Mouse (Mus musculus) midbrain, embryonic 14.5 days (tissue): Measurements from ENCODE around the gene H2-T22. TPM values are rescaled to one million over a fixed set of nuclear protein-coding genes. Genes with fewer than 3 reads are reported as not detected.
"Not testable (repeated sequence)": the region's sequence is repeated elsewhere in the genome, so short reads cannot be mapped to it uniquely, and the experiment has no call there.

ENCODE experiments used
- ATAC-seq: fragments of 200-750 bp; cut with Nextera tagmentation; 2 replicates; pipeline ENCODE4 v1.8.0; 2017; ENCODE audit warnings: moderate number of reproducible peaks, moderate library complexity; ENCODE audit not compliant: low FRiP score, low TSS enrichment
- DNase-seq: peaks from one replicate; pipeline ENCODE4 v3.0.0-alpha.2; 2015
- H3K27ac ChIP-seq: fragments of 300-500 bp; sonication (generic); replicated peaks from 2 replicates; pipeline ENCODE4 v1.5.1; 2014; ENCODE audit warnings: mild to moderate bottlenecking, low read depth, low read length, moderate library complexity
- H3K27me3 ChIP-seq: fragments of 300-500 bp; sonication (generic); 2 replicates; pipeline ENCODE4 v1.6.1; 2014; ENCODE audit warnings: low read length, control low read depth, mixed read lengths; ENCODE audit not compliant: control insufficient read depth, insufficient read depth
- H3K36me3 ChIP-seq: fragments of 300-500 bp; sonication (generic); 2 replicates; pipeline ENCODE4 v1.6.1; 2014; ENCODE audit warnings: low read length, control low read depth; ENCODE audit not compliant: control insufficient read depth, insufficient read depth
- H3K4me1 ChIP-seq: fragments of 300-500 bp; sonication (generic); 2 replicates; pipeline ENCODE4 v1.6.1; 2014; ENCODE audit warnings: mild to moderate bottlenecking, antibody characterized with exemption, low read length, control low read depth; ENCODE audit not compliant: control insufficient read depth, insufficient read depth
- H3K4me2 ChIP-seq: fragments of 300-500 bp; sonication (generic); 2 replicates; pipeline ENCODE4 v1.6.1; 2014; ENCODE audit warnings: mild to moderate bottlenecking, low read length, moderate library complexity
- H3K4me3 ChIP-seq: fragments of 300-500 bp; sonication (generic); replicated peaks from 2 replicates; pipeline ENCODE4 v1.5.1; 2014; ENCODE audit warnings: low read depth, low read length
- H3K9ac ChIP-seq: fragments of 300-500 bp; sonication (generic); replicated peaks from 2 replicates; pipeline ENCODE4 v1.6.1; 2014; ENCODE audit warnings: mild to moderate bottlenecking, low read length, moderate library complexity
- H3K9me3 ChIP-seq: fragments of 300-500 bp; sonication (generic); 2 replicates; pipeline ENCODE4 v1.6.1; 2016; ENCODE audit warnings: low read length, control low read depth, mixed read lengths; ENCODE audit not compliant: control insufficient read depth
- WGBS: fragments of 180-500 bp; shearing (Covaris S2); extraction: QIAGEN DNeasy Blood & Tissue Kit; methylation state at CpG from one replicate; pipeline ENCODE4 v1.1.7; 2014; 5-methylcytosine and 5-hydroxymethylcytosine counted together
- polyA plus RNA-seq: library from polyadenylated mRNA; unstranded; fragments of >200 nt; fragmentation: Nextera tagmentation; extraction: Ambion mirVana; gene quantifications from 2 replicates; pipeline ENCODE4 v1.2.1, GENCODE M21; 2014

Gene H2-T22
- polyA plus RNA-seq, 1 experiment from 2014 or later = 7.5 TPM

- ATAC-seq = not testable (repeated sequence)
Measured at GRCm38 (mm10) chr17:36058362-36058761, 15.8 kb upstream of the H2-T22 start, which contains the start of gene Gm11127. Gene Gm11127 (minus strand): TSS chr17:36058371.

DNA sequence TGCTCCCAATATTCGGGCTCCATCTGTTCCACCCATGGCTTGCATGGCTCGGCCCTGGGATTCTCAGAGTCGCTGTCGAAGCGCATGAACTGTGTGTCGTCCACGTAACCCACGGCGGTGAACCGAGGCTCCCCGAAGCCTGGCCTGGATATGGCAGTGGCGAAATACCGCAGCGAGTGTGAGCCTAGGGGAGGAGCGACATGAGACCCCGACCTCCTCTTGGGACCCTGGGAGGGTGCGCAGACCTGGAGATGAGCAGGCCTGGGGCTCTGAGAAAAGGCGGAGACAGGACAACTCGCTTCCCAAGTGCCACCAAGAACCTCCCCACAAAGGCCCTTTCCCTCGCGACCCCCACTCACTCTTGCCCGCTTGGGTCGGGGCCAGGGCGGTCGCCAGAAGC, 15.4 kb upstream of the H2-T22 start:
- H3K9me3 ChIP-seq, H3K27me3 ChIP-seq, H3K36me3 ChIP-seq, H3K4me2 ChIP-seq, H3K4me1 ChIP-seq, ATAC-seq, H3K9ac ChIP-seq, H3K4me3 ChIP-seq, DNase-seq, H3K27ac ChIP-seq: not testable (repeated sequence)
- 90% methylated on average over 24 of the region's 25 CpGs for WGBS

More at GRCm38 (mm10) chr17:36058362-36058761, 15.8 kb upstream of the H2-T22 start, which contains the start of gene Gm11127:
- not testable (repeated sequence) for H3K9me3 ChIP-seq, H3K4me2 ChIP-seq, H3K4me3 ChIP-seq, H3K27ac ChIP-seq, DNase-seq, H3K9ac ChIP-seq, H3K27me3 ChIP-seq, H3K4me1 ChIP-seq, H3K36me3 ChIP-seq
- 57% methylated on average over 1 of the region's 1 CpGs for WGBS

DNA sequence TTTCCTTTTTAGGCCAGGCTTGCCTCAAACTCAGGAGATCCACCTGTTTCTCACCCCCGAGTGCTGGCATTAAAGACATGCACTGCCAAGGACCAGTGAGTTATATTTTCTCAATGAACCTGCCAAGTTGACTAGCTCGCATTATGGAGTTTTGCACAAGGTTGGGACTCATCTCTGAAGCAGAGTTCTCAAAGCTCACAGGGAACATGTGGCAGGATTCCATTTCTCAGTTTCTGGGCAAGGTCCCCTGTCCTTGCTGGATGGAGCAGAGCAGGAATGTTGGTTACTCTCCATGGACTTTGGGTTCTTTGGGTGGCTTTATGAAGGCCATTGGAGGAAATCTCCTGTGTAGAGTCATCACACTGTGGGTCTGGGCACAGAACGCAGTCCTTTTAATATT, 739 bp upstream of the H2-T22 start:
- no peaks in the 10 kb centered on the region for H3K9me3 ChIP-seq
- no peaks in the 10 kb centered on the region for H3K4me1 ChIP-seq
- WGBS = 84% methylated on average over 3 of the region's 3 CpGs
- no peaks in the 10 kb centered on the region for H3K27me3 ChIP-seq
- peak overlapping the region; percentile 60 for H3K4me2 ChIP-seq
- no peak overlapping the region for H3K9ac ChIP-seq
- H3K4me3 ChIP-seq = no peak overlapping the region
- no peak overlapping the region for H3K27ac ChIP-seq
- ATAC-seq (no peak), DNase-seq (no peak)
- H3K36me3 ChIP-seq = no peaks in the 10 kb centered on the region

GRCm38 (mm10) chr17:36042055-36042454, 492 bp downstream of the H2-T22 start:
- not testable (repeated sequence) for H3K27me3 ChIP-seq, H3K9ac ChIP-seq, H3K9me3 ChIP-seq, DNase-seq, H3K27ac ChIP-seq, H3K36me3 ChIP-seq, H3K4me1 ChIP-seq
- peak; percentile 62 for ATAC-seq
- peak overlapping the region; percentile 60 for H3K4me2 ChIP-seq
- peak overlapping the region; percentile 29 for H3K4me3 ChIP-seq
- WGBS = 1% methylated on average over 19 of the region's 19 CpGs

GRCm38 (mm10) chr17:36040604-36041003, 1.9 kb downstream of the H2-T22 start:
- not testable (repeated sequence) for H3K27ac ChIP-seq, ATAC-seq, H3K9me3 ChIP-seq, H3K36me3 ChIP-seq, H3K4me2 ChIP-seq, H3K9ac ChIP-seq, H3K27me3 ChIP-seq, DNase-seq, H3K4me3 ChIP-seq, H3K4me1 ChIP-seq
- 87% methylated on average over 2 of the region's 2 CpGs for WGBS

DNA sequence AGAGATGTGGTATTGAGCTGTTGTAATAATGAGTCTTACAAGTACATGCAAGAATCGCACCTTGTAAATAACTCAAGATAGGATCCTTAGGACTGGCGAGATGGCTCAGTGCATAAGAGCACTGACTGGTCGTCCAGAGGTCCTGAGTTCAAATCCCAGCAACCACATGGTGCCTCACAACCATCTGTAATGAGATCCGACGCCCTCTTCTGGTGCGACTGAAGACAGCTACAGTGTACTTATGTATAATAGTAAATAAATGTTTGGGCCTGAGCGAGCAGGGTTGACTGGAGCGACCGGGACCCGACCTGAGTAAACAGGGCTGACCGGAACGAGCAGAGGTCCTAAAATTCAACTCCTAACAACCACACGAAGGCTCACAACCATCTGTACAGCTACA, 6.4 kb downstream of the H2-T22 start:
- not testable (repeated sequence) for H3K36me3 ChIP-seq, H3K9ac ChIP-seq, H3K4me3 ChIP-seq, H3K4me2 ChIP-seq, H3K27ac ChIP-seq, H3K9me3 ChIP-seq, H3K4me1 ChIP-seq, ATAC-seq, DNase-seq, H3K27me3 ChIP-seq
- WGBS = 89% methylated on average over 13 of the region's 13 CpGs

GRCm38 (mm10) chr17:36035010-36035638, 7.4 kb downstream of the H2-T22 start:
- not testable (repeated sequence) for H3K4me1 ChIP-seq, H3K27me3 ChIP-seq, H3K4me2 ChIP-seq, H3K9ac ChIP-seq, H3K4me3 ChIP-seq, H3K36me3 ChIP-seq, ATAC-seq, H3K9me3 ChIP-seq, H3K27ac ChIP-seq
- DNase-seq = peak; percentile 65
- 41% methylated on average over 3 of the region's 3 CpGs for WGBS

DNA sequence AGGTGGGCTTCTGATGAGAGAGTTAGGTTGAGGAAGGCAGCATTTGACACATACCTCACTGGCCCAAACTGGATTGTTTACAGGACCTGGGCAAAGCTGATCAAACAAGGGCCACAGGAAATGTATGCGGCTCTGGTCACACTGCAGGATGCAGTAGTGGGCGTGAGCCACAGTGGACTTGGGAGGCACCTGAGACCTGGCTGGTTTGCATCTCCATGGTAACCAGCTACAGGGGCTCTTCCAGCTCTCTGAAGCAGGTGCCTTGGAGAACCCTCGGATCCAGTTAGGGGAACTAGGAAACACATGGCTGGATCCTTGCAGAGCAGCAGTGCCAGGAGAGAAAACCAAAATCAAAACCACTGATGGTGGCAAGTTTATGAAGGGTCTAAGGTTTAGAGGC, 8.0 kb downstream of the H2-T22 start:
- H3K4me1 ChIP-seq, ATAC-seq, H3K9ac ChIP-seq, DNase-seq, H3K36me3 ChIP-seq, H3K4me2 ChIP-seq, H3K9me3 ChIP-seq, H3K27me3 ChIP-seq, H3K27ac ChIP-seq, H3K4me3 ChIP-seq: not testable (repeated sequence)
- WGBS = 59% methylated on average over 3 of the region's 3 CpGs

DNA sequence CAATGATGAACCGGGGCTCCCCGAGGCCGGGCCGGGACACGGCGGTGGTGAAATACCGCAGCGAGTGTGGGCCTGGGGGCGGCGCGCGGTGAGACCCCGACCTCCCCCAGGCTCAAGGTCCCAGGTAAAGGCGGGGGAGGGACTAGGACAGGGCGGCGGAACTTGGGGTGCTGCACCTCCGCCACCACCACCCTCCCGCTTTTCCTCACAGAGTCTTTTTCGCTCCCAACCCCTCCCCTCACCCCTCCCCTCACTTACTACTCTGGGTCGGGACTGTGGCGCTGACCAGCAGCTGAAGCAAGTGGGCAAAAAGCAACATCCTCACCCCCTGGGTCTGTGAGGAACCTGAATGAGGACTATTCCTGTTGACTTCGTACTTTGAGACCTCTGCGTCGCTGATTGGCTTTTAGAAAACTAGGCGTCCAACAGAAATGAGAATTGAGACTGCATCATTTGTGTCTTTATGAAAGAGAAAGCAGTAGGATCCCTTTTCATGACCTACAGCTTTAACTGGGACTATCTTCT, 10.1 kb downstream of the H2-T22 start, which contains the start of gene H2-T23:
H2-T23 (minus strand) TSS at position 505 of the 525 bp plus-strand sequence.
- H3K27me3 ChIP-seq, H3K9me3 ChIP-seq, H3K4me1 ChIP-seq, H3K36me3 ChIP-seq, H3K27ac ChIP-seq: not testable (repeated sequence)
- peak within 1 kb of the TSS; percentile 42 for H3K4me3 ChIP-seq
- 1% methylated on average over 24 of the region's 25 CpGs for WGBS
- DNase-seq = peak; percentile 38
- peak within 1 kb of the TSS; percentile 73 for H3K4me2 ChIP-seq
- peak; percentile 37; the same call in 1 of the 2 replicates for ATAC-seq
- peak within 1 kb of the TSS; percentile 49; the same call in 1 of the 2 replicates for H3K9ac ChIP-seq
